In genomic region chr17:48095718-48096121, GRCm38 (mm10) we compare ENCODE assay signal across 9 mouse cellular contexts. TPM values are rescaled to one million over a fixed set of nuclear protein-coding genes. Genes with fewer than 3 reads are reported as not detected.
A peak's percentile ranks its signal among the peaks of the same experiment; 100 is the strongest.
DNase-seq lines count a peak whose midpoint lies in the region; ATAC-seq and TF ChIP-seq lines count a peak whose summit lies in the region.
"Had no signal": no experiment of that assay in that cellular context is flagged by ENCODE, and none has a peak within 500 bp of the region (broad histone marks: within the 10 kb centered on the region; RNA-seq: fewer than 3 reads in every experiment).

No protein-coding gene starts in this region.

- peak overlapping the region; percentile 81 for H3K4me2 ChIP-seq in lung, embryonic 14.5 days

- no peak for ATAC-seq in lung, embryonic 14.5 days (ENCODE audit: insufficient read depth)

- H3K4me1 ChIP-seq in lung, embryonic 14.5 days (ENCODE audit: insufficient read depth): peaks cover 24% of the 10 kb centered on the region
- H3K4me1 ChIP-seq in forebrain, embryonic 10.5 days: peaks cover 61% of the 10 kb centered on the region
- peaks cover 63% of the 10 kb centered on the region for H3K4me1 ChIP-seq in limb, embryonic 10.5 days

- no peak for TF ChIP-seq CTCF in lung, embryonic 14.5 days (IDR thresholded peaks at IDR 0.05; ENCODE audit: low read depth)

- H3K9me3 ChIP-seq in lung, embryonic 14.5 days (ENCODE audit: low read depth, low read length): no peaks in the 10 kb centered on the region
- peaks cover 8% of the 10 kb centered on the region for H3K9me3 ChIP-seq in forebrain, embryonic 10.5 days
- 0 out of 2 replicates have a peak, but pooled peaks cover 2% of the 10 kb centered on the region for H3K9me3 ChIP-seq in limb, embryonic 10.5 days (replicated peaks)

- peak; percentile 53 for DNase-seq in lung, embryonic 14.5 days
- no peak for DNase-seq in lung, adult 18-20 months
- DNase-seq in forebrain, embryonic 10.5 days (ENCODE audit: extremely low spot score, low spot score): peak; percentile 60
- peak; percentile 66 for DNase-seq in limb, embryonic 10.5 days (ENCODE audit: low spot score)
- peak; percentile 55 for DNase-seq in retina, postnatal 1 day
- no peak for DNase-seq in adrenal gland, adult 2 months
- no peak for DNase-seq in right cerebral cortex, postnatal 10 days (ENCODE audit: low spot score in 2 of 2)
- no peak for DNase-seq in MN1 (ENCODE audit: low spot score)

- no peaks in the 10 kb centered on the region for H3K36me3 ChIP-seq in lung, embryonic 14.5 days (ENCODE audit: insufficient read depth)
- no peaks in the 10 kb centered on the region for H3K36me3 ChIP-seq in forebrain, embryonic 10.5 days (replicated peaks)
- no peaks in the 10 kb centered on the region for H3K36me3 ChIP-seq in limb, embryonic 10.5 days

- peaks cover 49% of the 10 kb centered on the region for H3K27me3 ChIP-seq in lung, embryonic 14.5 days (ENCODE audit: insufficient read depth, low read length)
- H3K27me3 ChIP-seq in forebrain, embryonic 10.5 days (ENCODE audit: poor library complexity, severe bottlenecking): peaks cover 83% of the 10 kb centered on the region
- H3K27me3 ChIP-seq in limb, embryonic 10.5 days (ENCODE audit: low read depth, poor library complexity, severe bottlenecking): peaks cover 71% of the 10 kb centered on the region

- WGBS in lung, embryonic 14.5 days: 2% methylated on average over 26 of the region's 26 CpGs
- under 1% methylated on average over 26 of the region's 26 CpGs for WGBS in forebrain, embryonic 10.5 days
- WGBS in limb, embryonic 10.5 days: 1% methylated on average over 26 of the region's 26 CpGs

- H3K9ac ChIP-seq in lung, embryonic 14.5 days: no peak overlapping the region

- H3K4me3 ChIP-seq in lung, embryonic 14.5 days (ENCODE audit: low read depth, low read length): peak overlapping the region; percentile 16; the same call in 1 of the 2 replicates
- H3K4me3 ChIP-seq in forebrain, embryonic 10.5 days: peak overlapping the region; percentile 48
- peak overlapping the region; percentile 48 for H3K4me3 ChIP-seq in limb, embryonic 10.5 days

- H3K27ac ChIP-seq in lung, embryonic 14.5 days (ENCODE audit: low read depth): no peak overlapping the region
- peak overlapping the region; percentile 77 for H3K27ac ChIP-seq in forebrain, embryonic 10.5 days
- peak overlapping the region; percentile 67 for H3K27ac ChIP-seq in limb, embryonic 10.5 days

RNA-seq across cellular contexts. Expression of gene 1700067P10Rik, which starts 6.6 kb away (rescaled TPM):
- not detected in 2 replicates for polyA plus RNA-seq in lung, embryonic 14.5 days (2014; fragmentation: Nextera tagmentation; extraction: Ambion mirVana)
- not detected in 2 replicates for polyA plus RNA-seq in forebrain, embryonic 10.5 days (2016; fragmentation: Nextera tagmentation; extraction: Ambion mirVana)
- polyA plus RNA-seq in limb, embryonic 10.5 days (2016; fragmentation: Nextera tagmentation; extraction: Ambion mirVana): not detected in 2 replicates
- total RNA-seq in adrenal gland, adult 2 months (2021): not detected
- polyA plus RNA-seq in adrenal gland, adult 2 months (2012; rRNA removed): not detected in 2 replicates
- total RNA-seq: hematopoietic stem cell, adult 5-6 weeks had no signal

RNA-seq across cellular contexts. Expression of gene 9830107B12Rik, which starts 50.3 kb away (rescaled TPM):
- polyA plus RNA-seq in lung, embryonic 14.5 days (2014; fragmentation: Nextera tagmentation; extraction: Ambion mirVana): not detected in 2 replicates
- not detected in 2 replicates for polyA plus RNA-seq in forebrain, embryonic 10.5 days (2016; fragmentation: Nextera tagmentation; extraction: Ambion mirVana)
- not detected in 2 replicates for polyA plus RNA-seq in limb, embryonic 10.5 days (2016; fragmentation: Nextera tagmentation; extraction: Ambion mirVana)
- total RNA-seq in adrenal gland, adult 2 months (2021): not detected
- not detected in 2 replicates for polyA plus RNA-seq in adrenal gland, adult 2 months (2012; rRNA removed)

RNA-seq across cellular contexts. Expression of gene 1700122O11Rik, which starts 57.6 kb away (rescaled TPM):
- polyA plus RNA-seq in lung, embryonic 14.5 days (2014; fragmentation: Nextera tagmentation; extraction: Ambion mirVana): not detected in 2 replicates
- not detected in 2 replicates for polyA plus RNA-seq in forebrain, embryonic 10.5 days (2016; fragmentation: Nextera tagmentation; extraction: Ambion mirVana)
- not detected in 2 replicates for polyA plus RNA-seq in limb, embryonic 10.5 days (2016; fragmentation: Nextera tagmentation; extraction: Ambion mirVana)
- total RNA-seq in adrenal gland, adult 2 months (2021): not detected
- not detected in 2 replicates for polyA plus RNA-seq in adrenal gland, adult 2 months (2012; rRNA removed)
- total RNA-seq: hematopoietic stem cell, adult 5-6 weeks had no signal

Comparison
In these comparisons a context has a peak if more than half of its experiments do, and no peak if none do; other contexts are left out.
1. DNase-seq: peak in lung, embryonic 14.5 days (single experiment), forebrain, embryonic 10.5 days (single experiment), limb, embryonic 10.5 days (single experiment) and retina, postnatal 1 day (single experiment); none in lung, adult 18-20 months (0 of 2), adrenal gland, adult 2 months (single experiment), right cerebral cortex, postnatal 10 days (0 of 2) and MN1 (single experiment).
2. Peak in every context shown above with its lines, with median percentiles within 50 percentile points of each other: H3K4me3 ChIP-seq.